ENCODE assay signal across 8 mouse cellular contexts in genomic region chrX:101640194-101641160, GRCm38 (mm10). TPM values are rescaled to one million over a fixed set of nuclear protein-coding genes. Genes with fewer than 3 reads are reported as not detected.
A peak's percentile ranks its signal among the peaks of the same experiment; 100 is the strongest.
DNase-seq lines count a peak whose midpoint lies in the region; ATAC-seq and TF ChIP-seq lines count a peak whose summit lies in the region.

No protein-coding gene starts in this region.

- H3K4me2 ChIP-seq in intestine, embryonic 16.5 days (ENCODE audit: low read depth, low read length): no peak overlapping the region; the same call in 1 of the 2 replicates
- H3K4me2 ChIP-seq in limb, embryonic 13.5 days (replicated peaks): peak overlapping the region; percentile 67
- peak overlapping the region; percentile 68 for H3K4me2 ChIP-seq in midbrain, embryonic 14.5 days (ENCODE audit: low read length)

- H3K36me3 ChIP-seq in intestine, embryonic 16.5 days (ENCODE audit: control insufficient read depth, insufficient read depth, low read length): no peaks in the 10 kb centered on the region
- H3K36me3 ChIP-seq in limb, embryonic 13.5 days: peaks cover 6% of the 10 kb centered on the region; the same call in 1 of the 2 replicates
- 0 out of 2 replicates have a peak, but pooled peaks cover 2% of the 10 kb centered on the region for H3K36me3 ChIP-seq in midbrain, embryonic 14.5 days (ENCODE audit: control insufficient read depth, insufficient read depth, low read length)
- peaks cover 2% of the 10 kb centered on the region; the same call in 1 of the 2 replicates for H3K36me3 ChIP-seq in spleen, adult 2 months (ENCODE audit: control insufficient read depth, insufficient read depth, low read length)

- 12% methylated on average over 45 of the region's 45 CpGs for WGBS in intestine, embryonic 16.5 days
- 12% methylated on average over 45 of the region's 45 CpGs for WGBS in limb, embryonic 13.5 days
- 19% methylated on average over 45 of the region's 45 CpGs for WGBS in midbrain, embryonic 14.5 days
- 19% methylated on average over 45 of the region's 45 CpGs for WGBS in spleen, adult 2 months

- no peaks in the 10 kb centered on the region for H3K9me3 ChIP-seq in intestine, embryonic 16.5 days (ENCODE audit: control insufficient read depth, low read length)
- H3K9me3 ChIP-seq in limb, embryonic 13.5 days: no peaks in the 10 kb centered on the region
- no peaks in the 10 kb centered on the region for H3K9me3 ChIP-seq in midbrain, embryonic 14.5 days (ENCODE audit: control insufficient read depth, low read length)

- peak; percentile 4 to 28 for DNase-seq in left cerebral cortex, adult 18-20 months (ENCODE audit: low spot score in 2 of 2)
- DNase-seq in left cerebral cortex, adult 9 months (ENCODE audit: low spot score in 2 of 2): no peak
- DNase-seq in gastrocnemius, postnatal 25 days: peak; percentile 39
- DNase-seq in midbrain, embryonic 14.5 days: peak; percentile 63
- peak in 1 of 2 experiments; percentile 21 for DNase-seq in spleen, adult 2 months (ENCODE audit: low read depth in 1 of 2, low spot score in 2 of 2)

- TF ChIP-seq CTCF in spleen, adult 2 months (IDR thresholded peaks at IDR 0.05; ENCODE audit: extremely low read depth, insufficient read depth, insufficient read length, insufficient replicate concordance): no peak

- peaks cover 5% of the 10 kb centered on the region; the same call in 1 of the 2 replicates for H3K27me3 ChIP-seq in intestine, embryonic 16.5 days (replicated peaks; ENCODE audit: control insufficient read depth, insufficient read depth, low read length)
- H3K27me3 ChIP-seq in limb, embryonic 13.5 days: peaks cover 35% of the 10 kb centered on the region
- no peaks in the 10 kb centered on the region for H3K27me3 ChIP-seq in midbrain, embryonic 14.5 days (ENCODE audit: control insufficient read depth, insufficient read depth, low read length)
- H3K27me3 ChIP-seq in spleen, adult 2 months (ENCODE audit: control insufficient read depth, insufficient read depth, low read length): no peaks in the 10 kb centered on the region

- TF ChIP-seq POLR2A in spleen, adult 2 months (IDR thresholded peaks at IDR 0.05; ENCODE audit: low read depth, low read length): no peak

- ATAC-seq in common myeloid progenitor, adult 5-6 weeks (replicated peaks; ENCODE audit: low read depth, poor library complexity, severe bottlenecking): peak; percentile 35
- ATAC-seq in intestine, embryonic 16.5 days: peak; percentile 51
- peak; percentile 66 for ATAC-seq in limb, embryonic 13.5 days (ENCODE audit: low FRiP score, low read depth)
- peak; percentile 64; the same call in 1 of the 2 replicates for ATAC-seq in midbrain, embryonic 14.5 days (ENCODE audit: low FRiP score, low TSS enrichment)

- H3K4me1 ChIP-seq in intestine, embryonic 16.5 days (ENCODE audit: control insufficient read depth, insufficient read depth, low read length): no peaks in the 10 kb centered on the region; the same call in 1 of the 2 replicates
- H3K4me1 ChIP-seq in limb, embryonic 13.5 days: 0 out of 2 replicates have a peak, but pooled peaks cover 4% of the 10 kb centered on the region
- H3K4me1 ChIP-seq in midbrain, embryonic 14.5 days (ENCODE audit: control insufficient read depth, insufficient read depth, low read length): 0 out of 2 replicates have a peak, but pooled peaks cover 2% of the 10 kb centered on the region
- peaks cover 2% of the 10 kb centered on the region; the same call in 1 of the 2 replicates for H3K4me1 ChIP-seq in spleen, adult 2 months (ENCODE audit: control insufficient read depth, insufficient read depth, insufficient read length)

- H3K27ac ChIP-seq in intestine, embryonic 16.5 days (ENCODE audit: low read length): peak overlapping the region; percentile 69
- H3K27ac ChIP-seq in limb, embryonic 13.5 days: peak overlapping the region; percentile 75
- peak overlapping the region; percentile 87 for H3K27ac ChIP-seq in midbrain, embryonic 14.5 days (replicated peaks; ENCODE audit: low read depth, low read length)
- peak overlapping the region; percentile 85 for H3K27ac ChIP-seq in spleen, adult 2 months (ENCODE audit: insufficient read depth, low read length)

- peak overlapping the region; percentile 69 for H3K4me3 ChIP-seq in intestine, embryonic 16.5 days (ENCODE audit: low read length)
- H3K4me3 ChIP-seq in limb, embryonic 13.5 days: peak overlapping the region; percentile 68
- peak overlapping the region; percentile 56 for H3K4me3 ChIP-seq in midbrain, embryonic 14.5 days (replicated peaks; ENCODE audit: low read depth, low read length)
- peak overlapping the region; percentile 95 for H3K4me3 ChIP-seq in spleen, adult 2 months (ENCODE audit: extremely low read depth, insufficient read depth, insufficient read length)

- peak overlapping the region; percentile 73 for H3K9ac ChIP-seq in intestine, embryonic 16.5 days (ENCODE audit: low read depth, low read length)
- peak overlapping the region; percentile 82 for H3K9ac ChIP-seq in limb, embryonic 13.5 days
- peak overlapping the region; percentile 76 for H3K9ac ChIP-seq in midbrain, embryonic 14.5 days (replicated peaks; ENCODE audit: low read length)

RNA-seq across cellular contexts. Expression of gene Ogt, which starts 0.6 kb away (rescaled TPM):
- total RNA-seq in left cerebral cortex, adult 18-20 months (2021): 100 to 1,000 TPM; 212 to 218 TPM
- total RNA-seq in common myeloid progenitor, adult 5-6 weeks (2017): 83.0 and 95.1 TPM in 2 replicates
- total RNA-seq in gastrocnemius, postnatal 25 days (2021): 10 to 100 TPM; 56.9 to 62.1 TPM
- 94.0 and 96.5 TPM in 2 replicates for polyA plus RNA-seq in intestine, embryonic 16.5 days (2015; fragmentation: Nextera tagmentation; extraction: Ambion mirVana)
- polyA plus RNA-seq in limb, embryonic 13.5 days (2015; fragmentation: Nextera tagmentation; extraction: Ambion mirVana): 162 and 180 TPM in 2 replicates
- 261 and 292 TPM in 2 replicates for polyA plus RNA-seq in midbrain, embryonic 14.5 days (2014; fragmentation: Nextera tagmentation; extraction: Ambion mirVana)
- polyA plus RNA-seq in spleen, adult 2 months (2012; rRNA removed): 54.3 and 63.7 TPM in 2 replicates

Comparison
In these comparisons a context has a peak if more than half of its experiments do, and no peak if none do; other contexts are left out.
1. DNase-seq: peak in left cerebral cortex, adult 18-20 months (2 of 2), gastrocnemius, postnatal 25 days (single experiment) and midbrain, embryonic 14.5 days (single experiment); none in left cerebral cortex, adult 9 months (0 of 2).
2. Peak in every context shown above with its lines, with median percentiles within 50 percentile points of each other: ATAC-seq, H3K27ac ChIP-seq, H3K4me3 ChIP-seq and H3K9ac ChIP-seq.